Mouse (Mus musculus): ENCODE results near the gene BC147527. TPM values are rescaled to one million over a fixed set of nuclear protein-coding genes. Genes with fewer than 3 reads are reported as not detected.
"Not testable (repeated sequence)": the region's sequence is repeated elsewhere in the genome, so short reads cannot be mapped to it uniquely, and the experiment has no call there.

The BC147527 gene
- polyA plus RNA-seq, 1 experiment from 2014 or later = 0.16 TPM

DNA sequence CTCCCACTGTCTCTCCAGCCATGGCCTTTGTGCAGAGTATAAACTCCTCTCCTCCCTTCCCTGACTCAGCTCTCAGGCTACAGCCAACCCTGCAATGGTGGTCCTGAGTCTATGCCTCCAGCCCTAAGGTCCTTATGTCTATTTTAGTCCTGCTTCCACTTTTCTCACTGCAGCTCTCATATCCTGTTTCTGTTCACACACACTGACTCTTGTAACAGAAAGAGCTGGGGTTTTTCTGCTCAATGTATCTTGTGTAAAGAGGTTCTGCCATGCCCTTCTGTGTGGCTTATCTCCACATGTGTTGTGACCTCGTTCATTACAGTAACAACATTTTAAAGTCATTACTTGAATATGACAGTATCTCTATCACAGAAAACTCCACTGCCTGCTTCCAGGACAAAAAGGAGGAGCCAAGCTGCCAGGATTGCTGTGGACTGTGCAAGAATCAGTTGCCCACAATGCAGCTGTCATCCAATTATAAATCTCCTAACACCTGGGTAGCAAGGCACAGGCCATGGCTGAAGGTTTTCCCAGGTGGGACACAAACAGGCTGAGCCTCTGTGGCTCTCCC is 783 bp upstream of the BC147527 start:
- H3K4me3 ChIP-seq (ENCODE audit: control insufficient read depth in 1 of 2, insufficient read depth in 1 of 2, low read depth in 1 of 2, low read length in 2 of 2) = no peak overlapping the region
- no peak for ATAC-seq (ENCODE audit: insufficient number of reproducible peaks, insufficient read depth, low FRiP score, low read depth)
- no peak overlapping the region for H3K4me2 ChIP-seq (ENCODE audit: low read length)
- H3K27me3 ChIP-seq (ENCODE audit: control insufficient read depth, insufficient read depth, low read length) = no peaks in the 10 kb centered on the region
- H3K9ac ChIP-seq (ENCODE audit: low read length) = no peak overlapping the region
- H3K36me3 ChIP-seq (ENCODE audit: control insufficient read depth, insufficient read depth, low read length) = no peaks in the 10 kb centered on the region
- WGBS = 32% methylated on average over 1 of the region's 1 CpGs
- H3K4me1 ChIP-seq (ENCODE audit: control insufficient read depth in 2 of 2, insufficient read depth in 2 of 2, low read length in 2 of 2) = no peaks in the 10 kb centered on the region
- H3K27ac ChIP-seq (replicated peaks in 1 of 2; ENCODE audit: control insufficient read depth in 1 of 2, insufficient read depth in 1 of 2, low read depth in 2 of 2, low read length in 2 of 2) = no peak overlapping the region
- no peaks in the 10 kb centered on the region for H3K9me3 ChIP-seq (ENCODE audit: control insufficient read depth, low read length)

DNA sequence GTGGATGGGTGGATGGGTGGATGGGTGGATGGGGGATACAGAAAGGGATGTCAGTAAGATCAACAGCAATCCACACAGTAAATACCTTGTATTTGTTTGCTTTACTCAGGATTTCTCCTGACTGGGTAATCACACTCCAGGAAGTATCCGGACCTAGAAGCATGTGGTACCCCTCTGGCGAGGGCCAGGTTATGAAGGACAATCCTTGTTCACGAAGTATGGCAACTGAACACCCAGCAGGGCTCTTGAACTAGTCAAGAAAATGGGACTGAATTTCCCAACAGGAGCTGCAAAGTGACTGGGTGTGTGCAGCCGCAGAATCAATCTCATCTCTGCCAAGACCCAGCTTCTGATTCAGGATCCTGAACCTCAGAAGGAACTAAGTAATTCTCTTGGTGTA is 661 bp downstream of the BC147527 start:
- no peak overlapping the region for H3K4me3 ChIP-seq (ENCODE audit: control insufficient read depth in 1 of 2, insufficient read depth in 1 of 2, low read depth in 1 of 2, low read length in 2 of 2)
- H3K4me2 ChIP-seq (ENCODE audit: low read length) = no peak overlapping the region
- H3K9ac ChIP-seq (ENCODE audit: low read length) = no peak overlapping the region
- 73% methylated on average over 4 of the region's 4 CpGs for WGBS
- ATAC-seq (ENCODE audit: insufficient number of reproducible peaks, insufficient read depth, low FRiP score, low read depth) = no peak
- no peaks in the 10 kb centered on the region for H3K27me3 ChIP-seq (ENCODE audit: control insufficient read depth, insufficient read depth, low read length)
- H3K4me1 ChIP-seq (ENCODE audit: control insufficient read depth in 2 of 2, insufficient read depth in 2 of 2, low read length in 2 of 2) = no peaks in the 10 kb centered on the region
- H3K27ac ChIP-seq (replicated peaks in 1 of 2; ENCODE audit: control insufficient read depth in 1 of 2, insufficient read depth in 1 of 2, low read depth in 2 of 2, low read length in 2 of 2) = no peak overlapping the region
- H3K36me3 ChIP-seq (ENCODE audit: control insufficient read depth, insufficient read depth, low read length) = no peaks in the 10 kb centered on the region
- H3K9me3 ChIP-seq (ENCODE audit: control insufficient read depth, low read length) = no peaks in the 10 kb centered on the region

DNA sequence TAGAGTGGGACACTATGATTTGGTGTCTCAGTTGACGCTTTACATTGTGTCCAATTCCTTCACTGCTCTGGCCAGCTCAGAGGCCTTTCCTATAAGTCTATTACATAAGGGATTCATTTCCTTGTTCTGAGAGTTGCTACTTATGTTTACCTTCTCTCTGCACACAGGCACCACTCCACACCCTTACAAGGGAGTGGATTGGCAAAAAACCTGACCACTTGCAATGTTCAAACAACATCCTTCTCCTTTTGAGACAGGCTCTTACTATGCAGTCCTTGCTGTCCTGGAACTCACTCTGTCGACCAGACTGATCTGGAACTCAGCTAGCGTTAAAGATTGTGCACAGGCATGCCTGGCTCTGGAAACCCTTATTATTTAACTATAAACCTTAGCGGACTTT is 10.6 kb downstream of the BC147527 start:
- H3K27ac ChIP-seq (replicated peaks in 1 of 2; ENCODE audit: control insufficient read depth in 1 of 2, insufficient read depth in 1 of 2, low read depth in 2 of 2, low read length in 2 of 2) = no peak overlapping the region
- no peak for ATAC-seq (ENCODE audit: insufficient number of reproducible peaks, insufficient read depth, low FRiP score, low read depth)
- WGBS = 61% methylated on average over 4 of the region's 4 CpGs

GRCm38 (mm10) chr13:120313584-120313983 is 13.4 kb downstream of the BC147527 start:
- Histone ChIP-seq H3K9me3 (ENCODE audit: control insufficient read depth, low read length) (no peaks in the 10 kb centered on the region), H3K27me3 (ENCODE audit: control insufficient read depth, insufficient read depth, low read length) (no peaks in the 10 kb centered on the region), H3K4me2 (ENCODE audit: low read length) (peak overlapping the region; percentile 42), H3K9ac (ENCODE audit: low read length) (no peak overlapping the region), H3K27ac (replicated peaks in 1 of 2; ENCODE audit: control insufficient read depth in 1 of 2, insufficient read depth in 1 of 2, low read depth in 2 of 2, low read length in 2 of 2) (no peak overlapping the region), H3K4me3 (ENCODE audit: control insufficient read depth in 1 of 2, insufficient read depth in 1 of 2, low read depth in 1 of 2, low read length in 2 of 2) (no peak overlapping the region), H3K36me3 (ENCODE audit: control insufficient read depth, insufficient read depth, low read length) (no peaks in the 10 kb centered on the region), H3K4me1 (ENCODE audit: control insufficient read depth in 2 of 2, insufficient read depth in 2 of 2, low read length in 2 of 2) (no peaks in the 10 kb centered on the region)
- 33% methylated on average over 14 of the region's 14 CpGs for WGBS
- no peak for ATAC-seq (ENCODE audit: insufficient number of reproducible peaks, insufficient read depth, low FRiP score, low read depth)

More for the DNA sequence above, 10.6 kb downstream of the BC147527 start:
- Histone ChIP-seq H3K9me3 (ENCODE audit: control insufficient read depth, low read length) (no peaks in the 10 kb centered on the region), H3K4me1 (ENCODE audit: control insufficient read depth in 2 of 2, insufficient read depth in 2 of 2, low read length in 2 of 2) (no peaks in the 10 kb centered on the region), H3K4me3 (ENCODE audit: control insufficient read depth in 1 of 2, insufficient read depth in 1 of 2, low read depth in 1 of 2, low read length in 2 of 2) (no peak overlapping the region), H3K36me3 (ENCODE audit: control insufficient read depth, insufficient read depth, low read length) (no peaks in the 10 kb centered on the region), H3K4me2 (ENCODE audit: low read length) (no peak overlapping the region), H3K27me3 (ENCODE audit: control insufficient read depth, insufficient read depth, low read length) (no peaks in the 10 kb centered on the region), H3K9ac (ENCODE audit: low read length) (no peak overlapping the region)

DNA sequence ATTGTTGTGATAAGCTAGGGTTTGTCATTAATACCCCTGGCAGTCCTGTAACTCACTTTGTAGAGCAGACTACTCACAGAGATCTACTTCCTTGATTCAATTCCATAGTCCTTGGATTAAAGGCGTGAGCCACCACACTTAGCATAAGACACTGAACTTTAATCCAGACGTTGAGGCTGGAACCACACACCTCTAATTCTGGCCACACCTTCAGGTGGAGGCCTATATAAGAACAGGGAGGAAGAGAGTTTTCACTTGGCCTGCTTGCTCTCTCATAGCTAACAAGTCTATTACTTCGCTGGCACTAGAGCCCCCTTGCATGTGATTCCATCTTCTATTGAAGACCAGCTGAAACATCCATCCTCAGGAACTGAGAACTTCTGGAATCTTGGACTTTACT is 16.4 kb downstream of the BC147527 start, which contains the start of gene Tcstv3:
Gene Tcstv3, plus strand, starts transcription at position 301 of the 400 bp plus-strand sequence.
- not testable (repeated sequence) for H3K4me2 ChIP-seq (ENCODE audit: low read length); ATAC-seq (ENCODE audit: insufficient number of reproducible peaks, insufficient read depth, low FRiP score, low read depth); H3K36me3 ChIP-seq (ENCODE audit: control insufficient read depth, insufficient read depth, low read length); H3K27ac ChIP-seq (replicated peaks in 1 of 2; ENCODE audit: control insufficient read depth in 1 of 2, insufficient read depth in 1 of 2, low read depth in 2 of 2, low read length in 2 of 2); H3K4me1 ChIP-seq (ENCODE audit: control insufficient read depth in 2 of 2, insufficient read depth in 2 of 2, low read length in 2 of 2); H3K4me3 ChIP-seq (ENCODE audit: control insufficient read depth in 1 of 2, insufficient read depth in 1 of 2, low read depth in 1 of 2, low read length in 2 of 2); H3K9ac ChIP-seq (ENCODE audit: low read length); H3K27me3 ChIP-seq (ENCODE audit: control insufficient read depth, insufficient read depth, low read length); H3K9me3 ChIP-seq (ENCODE audit: control insufficient read depth, low read length)
- 58% methylated on average over 3 of the region's 3 CpGs for WGBS

GRCm38 (mm10) chr13:120320183-120320582 is 20.0 kb downstream of the BC147527 start:
- Histone ChIP-seq H3K4me1 (ENCODE audit: control insufficient read depth in 2 of 2, insufficient read depth in 2 of 2, low read length in 2 of 2) (no peaks in the 10 kb centered on the region), H3K27me3 (ENCODE audit: control insufficient read depth, insufficient read depth, low read length) (no peaks in the 10 kb centered on the region), H3K36me3 (ENCODE audit: control insufficient read depth, insufficient read depth, low read length) (no peaks in the 10 kb centered on the region), H3K4me3 (ENCODE audit: control insufficient read depth in 1 of 2, insufficient read depth in 1 of 2, low read depth in 1 of 2, low read length in 2 of 2) (no peak overlapping the region), H3K27ac (replicated peaks in 1 of 2; ENCODE audit: control insufficient read depth in 1 of 2, insufficient read depth in 1 of 2, low read depth in 2 of 2, low read length in 2 of 2) (no peak overlapping the region), H3K9me3 (ENCODE audit: control insufficient read depth, low read length) (no peaks in the 10 kb centered on the region), H3K4me2 (ENCODE audit: low read length) (no peak overlapping the region), H3K9ac (ENCODE audit: low read length) (no peak overlapping the region)
- no peak for ATAC-seq (ENCODE audit: insufficient number of reproducible peaks, insufficient read depth, low FRiP score, low read depth)
- 76% methylated on average over 3 of the region's 3 CpGs for WGBS

DNA sequence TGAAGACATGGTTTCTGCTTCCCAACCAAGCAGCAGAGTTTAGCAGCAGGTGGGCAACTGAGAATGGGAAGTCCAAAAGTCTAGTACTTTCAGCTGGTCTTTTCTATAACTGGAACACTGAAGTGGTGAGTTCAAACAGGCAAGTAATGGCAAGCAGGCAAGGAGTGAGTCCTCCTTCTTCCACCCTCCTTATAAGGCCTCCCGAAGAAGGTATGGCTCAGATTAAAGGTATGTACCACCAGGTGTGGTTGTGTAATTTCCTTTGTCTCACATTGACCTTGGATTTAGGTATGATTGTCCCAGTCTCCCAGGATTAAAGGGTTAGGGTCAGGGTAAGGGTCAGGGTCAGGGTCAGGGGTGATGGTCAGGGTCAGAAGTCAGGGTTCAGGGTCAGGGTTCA is 20.5 kb downstream of the BC147527 start:
- ATAC-seq (ENCODE audit: insufficient number of reproducible peaks, insufficient read depth, low FRiP score, low read depth) = no peak
- Histone ChIP-seq H3K27ac (replicated peaks in 1 of 2; ENCODE audit: control insufficient read depth in 1 of 2, insufficient read depth in 1 of 2, low read depth in 2 of 2, low read length in 2 of 2) (no peak overlapping the region), H3K4me3 (ENCODE audit: control insufficient read depth in 1 of 2, insufficient read depth in 1 of 2, low read depth in 1 of 2, low read length in 2 of 2) (no peak overlapping the region), H3K36me3 (ENCODE audit: control insufficient read depth, insufficient read depth, low read length) (no peaks in the 10 kb centered on the region), H3K4me2 (ENCODE audit: low read length) (no peak overlapping the region), H3K9me3 (ENCODE audit: control insufficient read depth, low read length) (no peaks in the 10 kb centered on the region), H3K4me1 (ENCODE audit: control insufficient read depth in 2 of 2, insufficient read depth in 2 of 2, low read length in 2 of 2) (no peaks in the 10 kb centered on the region), H3K27me3 (ENCODE audit: control insufficient read depth, insufficient read depth, low read length) (no peaks in the 10 kb centered on the region), H3K9ac (ENCODE audit: low read length) (no peak overlapping the region)
- WGBS = 87% methylated on average over 1 of the region's 1 CpGs
